In genomic region chr19:61151372-61151700, GRCm38 (mm10) we compare ENCODE assay signal across 9 mouse cellular contexts. TPM values are rescaled to one million over a fixed set of nuclear protein-coding genes. Genes with fewer than 3 reads are reported as not detected.
DNase-seq lines count a peak whose midpoint lies in the region; ATAC-seq lines count a peak whose summit lies in the region.
"Had no signal": no experiment of that assay in that cellular context is flagged by ENCODE, and none has a peak within 500 bp of the region (broad histone marks: within the 10 kb centered on the region; RNA-seq: fewer than 3 reads in every experiment).

No protein-coding gene starts in this region.

- peak; percentile 53 for DNase-seq in embryo, embryonic 10 days (ENCODE audit: low spot score)
- no peak for DNase-seq in embryo, embryonic 10.5 days (ENCODE audit: low spot score)
- DNase-seq in kidney, postnatal 14 days, result peak; percentile 47
- DNase-seq in MN1 (ENCODE audit: low spot score), result no peak

- 13% methylated on average over 8 of the region's 8 CpGs for WGBS in macrophage (ENCODE audit: missing documents)
- 5% methylated on average over 8 of the region's 8 CpGs for WGBS in stomach, embryonic 14.5 days

- no peaks in the 10 kb centered on the region for H3K4me1 ChIP-seq in stomach, embryonic 14.5 days (ENCODE audit: control insufficient read depth, insufficient read depth, low read length)

- H3K79me2 ChIP-seq in macrophage (ENCODE audit: inconsistent target), result no peaks in the 10 kb centered on the region

- H3K4me2 ChIP-seq in stomach, embryonic 14.5 days (replicated peaks; ENCODE audit: low read depth, low read length), result peak overlapping the region; percentile 52

- H3K9ac ChIP-seq in stomach, embryonic 14.5 days (replicated peaks; ENCODE audit: low read depth, low read length), result no peak overlapping the region

- H3K27me3 ChIP-seq in stomach, embryonic 14.5 days (ENCODE audit: control insufficient read depth, insufficient read depth, low read length), result no peaks in the 10 kb centered on the region

- no peaks in the 10 kb centered on the region for H3K36me3 ChIP-seq in macrophage (ENCODE audit: inconsistent target)
- H3K36me3 ChIP-seq in stomach, embryonic 14.5 days (ENCODE audit: control insufficient read depth, insufficient read depth, low read length), result no peaks in the 10 kb centered on the region

- H3K27ac ChIP-seq in macrophage, result 0 out of 2 replicates have a peak overlapping the region, but pooled peaks have one; percentile 13
- no peak overlapping the region for H3K27ac ChIP-seq in stomach, embryonic 14.5 days (ENCODE audit: low read length)

- ATAC-seq in activated CD4-positive, CD25-positive, alpha-beta regulatory T cell, adult 4 months, result peak; percentile 80
- peak; percentile 81 for ATAC-seq in granulocyte monocyte progenitor cell, adult 5-6 weeks (replicated peaks; ENCODE audit: poor library complexity, severe bottlenecking)
- peak; percentile 81 for ATAC-seq in stomach, embryonic 14.5 days (ENCODE audit: insufficient number of reproducible peaks, insufficient read depth, low FRiP score, low read depth)

- no peaks in the 10 kb centered on the region for H3K9me3 ChIP-seq in stomach, embryonic 14.5 days (ENCODE audit: control insufficient read depth, low read depth, low read length)

- peak overlapping the region; percentile 46 for H3K4me3 ChIP-seq in macrophage (ENCODE audit: inconsistent target)
- peak overlapping the region; percentile 35 for H3K4me3 ChIP-seq in stomach, embryonic 14.5 days (ENCODE audit: low read depth, low read length)

RNA-seq across cellular contexts. Expression of gene Zfp950, which starts 10.7 kb away (rescaled TPM):
- 10 to 100 TPM; 40.6 to 44.0 TPM for polyA plus RNA-seq in activated CD4-positive, CD25-positive, alpha-beta regulatory T cell, adult 4 months (2017; shearing (Covaris generic))
- total RNA-seq in granulocyte monocyte progenitor cell, adult 5-6 weeks (2014; fragmentation: Nextera tagmentation), result 41.2 and 53.4 TPM in 2 replicates
- 23.1 and 61.2 TPM in 2 replicates for total RNA-seq in granulocyte monocyte progenitor cell, adult 5-6 weeks (2017)
- total RNA-seq in macrophage (2018; cell fraction: chromatin; rRNA removed), result 100 to 1,000 TPM in 20 of 26 experiments, 10 to 100 TPM in 6; 52.0 to 295 (median 150) TPM
- total RNA-seq in macrophage (2018; cell fraction: cytosol; rRNA removed), result 10 to 100 TPM in 9 of 26 experiments, 1 to 10 TPM in 17; 2.3 to 15.1 (median 6.2) TPM
- total RNA-seq in macrophage (2018; cell fraction: nucleus; rRNA removed), result 100 to 1,000 TPM in 14 of 26 experiments, 10 to 100 TPM in 12; 42.3 to 218 (median 103) TPM
- 11.0 to 17.1 TPM (median 15.2 TPM) in 3 replicates for polyA plus RNA-seq in macrophage (2018)
- polyA plus RNA-seq in stomach, embryonic 14.5 days (2014; fragmentation: Nextera tagmentation; extraction: Ambion mirVana), result 50.0 and 59.7 TPM in 2 replicates

RNA-seq across cellular contexts. Expression of gene Gm7102, which starts 24.8 kb away (rescaled TPM):
- polyA plus RNA-seq in activated CD4-positive, CD25-positive, alpha-beta regulatory T cell, adult 4 months (2017; shearing (Covaris generic)), result not detected
- not detected in 2 replicates for total RNA-seq in granulocyte monocyte progenitor cell, adult 5-6 weeks (2014; fragmentation: Nextera tagmentation)
- total RNA-seq in granulocyte monocyte progenitor cell, adult 5-6 weeks (2017), result 1.0 and 1.1 TPM in 2 replicates
- not detected for total RNA-seq in macrophage (2018; cell fraction: chromatin; rRNA removed)
- not detected for total RNA-seq in macrophage (2018; cell fraction: cytosol; rRNA removed)
- total RNA-seq in macrophage (2018; cell fraction: nucleus; rRNA removed), result not detected
- not detected in 3 replicates for polyA plus RNA-seq in macrophage (2018)
- 0.22 TPM in 1 of 2 replicates, not detected in the other for polyA plus RNA-seq in stomach, embryonic 14.5 days (2014; fragmentation: Nextera tagmentation; extraction: Ambion mirVana)
- total RNA-seq: MEL had no signal

RNA-seq across cellular contexts. Expression of gene Gm6020, which starts 32.4 kb away (rescaled TPM):
- polyA plus RNA-seq in activated CD4-positive, CD25-positive, alpha-beta regulatory T cell, adult 4 months (2017; shearing (Covaris generic)), result not detected
- total RNA-seq in granulocyte monocyte progenitor cell, adult 5-6 weeks (2014; fragmentation: Nextera tagmentation), result not detected in 2 replicates
- total RNA-seq in granulocyte monocyte progenitor cell, adult 5-6 weeks (2017), result not detected in 2 replicates
- not detected for total RNA-seq in macrophage (2018; cell fraction: chromatin; rRNA removed)
- total RNA-seq in macrophage (2018; cell fraction: cytosol; rRNA removed), result not detected
- not detected for total RNA-seq in macrophage (2018; cell fraction: nucleus; rRNA removed)
- not detected in 3 replicates for polyA plus RNA-seq in macrophage (2018)
- polyA plus RNA-seq in stomach, embryonic 14.5 days (2014; fragmentation: Nextera tagmentation; extraction: Ambion mirVana), result not detected in 2 replicates
- total RNA-seq: MEL had no signal

Comparison
In these comparisons a context has a peak if more than half of its experiments do, and no peak if none do; other contexts are left out.
1. DNase-seq: peak in embryo, embryonic 10 days (single experiment) and kidney, postnatal 14 days (single experiment); none in embryo, embryonic 10.5 days (single experiment) and MN1 (single experiment).
2. Peak in every context shown above with its lines, with median percentiles within 50 percentile points of each other: ATAC-seq.